Mouse (Mus musculus) G1E (cell line): Measurements from ENCODE around the gene Nacad. TPM values are rescaled to one million over a fixed set of nuclear protein-coding genes. Genes with fewer than 3 reads are reported as not detected.

Source experiments
- ATAC-seq: 2 replicates; pipeline ENCODE4 v1.8.0; 2016; ENCODE audit warnings: mild to moderate bottlenecking; ENCODE audit not compliant: insufficient number of reproducible peaks, poor library complexity, low FRiP score, severe bottlenecking; ENCODE audit errors: extremely low read depth
- DNase-seq: peaks from one replicate; pipeline ENCODE4 v3.0.0; 2012; ENCODE audit warnings: low spot score
- H3K27me3 ChIP-seq: 2 replicates; pipeline ENCODE4 v1.6.1; 2012; ENCODE audit warnings: mild to moderate bottlenecking, low read length, inconsistent platforms; ENCODE audit not compliant: insufficient read depth
- H3K36me3 ChIP-seq: replicated peaks from 2 replicates; pipeline ENCODE3; 2012; ENCODE audit warnings: mild to moderate bottlenecking, inconsistent platforms
- H3K4me1 ChIP-seq: 2 replicates; pipeline ENCODE4 v1.6.1; 2012; ENCODE audit warnings: low read depth, low read length, inconsistent platforms, mixed read lengths; ENCODE audit not compliant: insufficient read depth
- H3K4me3 ChIP-seq: 2 replicates; pipeline ENCODE4 v1.5.1; 2012; ENCODE audit warnings: low read depth, mild to moderate bottlenecking, inconsistent platforms, low read length, moderate library complexity, mixed read lengths
- H3K9me3 ChIP-seq: replicated peaks from 2 replicates; pipeline ENCODE4 v1.6.1; 2012; ENCODE audit warnings: inconsistent platforms
- CTCF ChIP-seq: IDR thresholded peaks from 2 replicates; pipeline ENCODE4 v1.5.1; 2012; ENCODE audit warnings: low read depth, low read length, inconsistent platforms, mixed read lengths
- GATA1 ChIP-seq: IDR thresholded peaks from 2 replicates; pipeline ENCODE4 v1.6.1; 2012; ENCODE audit warnings: borderline replicate concordance, low read length, inconsistent platforms, mixed read lengths
- GATA2 ChIP-seq: IDR thresholded peaks from 2 replicates; pipeline ENCODE4 v1.6.1; 2012; ENCODE audit warnings: low read depth, low read length, inconsistent platforms, borderline replicate concordance
- POLR2AphosphoS5 ChIP-seq: IDR thresholded peaks from 2 replicates; pipeline ENCODE4 v1.6.1; 2012; ENCODE audit warnings: low read depth, low read length, inconsistent platforms; ENCODE audit not compliant: insufficient replicate concordance
- TAL1 ChIP-seq: conservative IDR thresholded peaks from 2 replicates; pipeline ENCODE4 v1.6.1; 2012; ENCODE audit warnings: low read depth, low read length, inconsistent platforms, mixed read lengths
- polyA plus RNA-seq: library from polyadenylated mRNA; stranded (reverse); fragments of >175 nt; gene quantifications from 2 replicates; pipeline ENCODE4 v1.2.3, GENCODE M21; 2012
- total RNA-seq, 2 experiments: library from RNA; stranded (forward) in 1 of 2; stranded (reverse) in 1 of 2; fragments of 200-1000 nt in 1 of 2; fragments of >200 nt in 1 of 2; fragmentation: Nextera tagmentation in 1 of 2; gene quantifications; 2 replicates each; pipeline ENCODE4 v1.2.3; 2014 to 2017

The Nacad gene
- total and polyA plus RNA-seq, 3 experiments: 0.05 TPM; not detected in 2

- TF ChIP-seq TAL1 (0 out of 2 replicates have a peak, but pooled peaks have one; percentile 15), CTCF (no peak)
- no peak for ATAC-seq
- H3K4me3 ChIP-seq: no peak overlapping the region
- H3K27me3 ChIP-seq: no peaks in the 10 kb centered on the region
- peaks cover 99% of the 10 kb centered on the region for H3K36me3 ChIP-seq
- H3K9me3 ChIP-seq: no peaks in the 10 kb centered on the region
- peaks cover 54% of the 10 kb centered on the region for H3K4me1 ChIP-seq
- no peak for DNase-seq
Measured at GRCm38 (mm10) chr11:6595339-6595738, 10.5 kb downstream of the Nacad start.

- peaks cover 49% of the 10 kb centered on the region for H3K4me1 ChIP-seq
- TF ChIP-seq CTCF (no peak), GATA2 (no peak), POLR2AphosphoS5 (no peak), GATA1 (no peak), TAL1 (no peak)
- DNase-seq: no peak
- H3K9me3 ChIP-seq: no peaks in the 10 kb centered on the region
- H3K27me3 ChIP-seq: no peaks in the 10 kb centered on the region
- no peak for ATAC-seq
- H3K4me3 ChIP-seq: no peak overlapping the region
- peaks cover 99% of the 10 kb centered on the region for H3K36me3 ChIP-seq
Measured at GRCm38 (mm10) chr11:6594845-6595244, 11.0 kb downstream of the Nacad start.

- H3K36me3 ChIP-seq: peaks cover 100% of the 10 kb centered on the region
Measured at GRCm38 (mm10) chr11:6593406-6593805, 12.4 kb downstream of the Nacad start.

GRCm38 (mm10) chr11:6590933-6591675, 14.7 kb downstream of the Nacad start:
- ATAC-seq: no peak
- Histone ChIP-seq H3K27me3 (no peaks in the 10 kb centered on the region), H3K36me3 (peaks cover 96% of the 10 kb centered on the region), H3K4me3 (no peak overlapping the region), H3K4me1 (peaks cover 38% of the 10 kb centered on the region), H3K9me3 (no peaks in the 10 kb centered on the region)
- no peak for DNase-seq
- no peak for TF ChIP-seq GATA2

More at GRCm38 (mm10) chr11:6593406-6593805, 12.4 kb downstream of the Nacad start:
- DNase-seq (no peak), ATAC-seq (no peak)
- Histone ChIP-seq H3K4me3 (no peak overlapping the region), H3K4me1 (peaks cover 40% of the 10 kb centered on the region), H3K9me3 (no peaks in the 10 kb centered on the region), H3K27me3 (no peaks in the 10 kb centered on the region)
- no peak for TF ChIP-seq POLR2AphosphoS5
- no peak for TF ChIP-seq TAL1
- no peak for TF ChIP-seq CTCF
- TF ChIP-seq GATA2: no peak
- TF ChIP-seq GATA1: no peak

- DNase-seq (no peak), ATAC-seq (no peak)
- Histone ChIP-seq H3K9me3 (no peaks in the 10 kb centered on the region), H3K4me1 (peaks cover 42% of the 10 kb centered on the region), H3K27me3 (no peaks in the 10 kb centered on the region), H3K4me3 (no peak overlapping the region), H3K36me3 (peaks cover 96% of the 10 kb centered on the region)
- TF ChIP-seq GATA1: no peak
- no peak for TF ChIP-seq POLR2AphosphoS5
- TF ChIP-seq GATA2: no peak
- TF ChIP-seq CTCF: no peak
- no peak for TF ChIP-seq TAL1
Measured at GRCm38 (mm10) chr11:6589838-6590237, 16.0 kb downstream of the Nacad start.

GRCm38 (mm10) chr11:6588295-6588694, 17.6 kb downstream of the Nacad start:
- H3K27me3 ChIP-seq: no peaks in the 10 kb centered on the region
- ATAC-seq (no peak), DNase-seq (no peak)
- H3K9me3 ChIP-seq: no peaks in the 10 kb centered on the region
- peaks cover 30% of the 10 kb centered on the region for H3K4me1 ChIP-seq
- no peak overlapping the region for H3K4me3 ChIP-seq
- H3K36me3 ChIP-seq: peaks cover 96% of the 10 kb centered on the region
- no peak for TF ChIP-seq TAL1
- no peak for TF ChIP-seq POLR2AphosphoS5
- no peak for TF ChIP-seq CTCF
- no peak for TF ChIP-seq GATA1
- no peak for TF ChIP-seq GATA2
